ENCODE assay signal across 36 mouse cellular contexts in genomic region chr1:194182293-194182692, GRCm38 (mm10).
"Had no signal": no experiment of that assay in that cellular context is flagged by ENCODE, and none has a peak within 500 bp of the region (broad histone marks: within the 10 kb centered on the region; RNA-seq: fewer than 3 reads in every experiment).

No protein-coding gene starts in this region.

- H3K9me3 ChIP-seq: heart, embryonic 10.5 days; heart, embryonic 12.5 days; heart, embryonic 13.5 days; heart, embryonic 15.5 days; hindbrain, embryonic 10.5 days; hindbrain, embryonic 12.5 days; hindbrain, embryonic 13.5 days; hindbrain, embryonic 15.5 days; intestine, embryonic 15.5 days; kidney, embryonic 15.5 days had no signal

- H3K27me3 ChIP-seq: heart, embryonic 12.5 days; heart, embryonic 13.5 days; heart, embryonic 15.5 days; hindbrain, embryonic 12.5 days; hindbrain, embryonic 13.5 days; hindbrain, embryonic 15.5 days; intestine, embryonic 15.5 days; kidney, embryonic 15.5 days had no signal

- DNase-seq: heart, adult 18-20 months; heart, adult 2 months; heart, postnatal 10 days; heart, postnatal 14 days; heart, postnatal 36 days; heart, postnatal 4 days; kidney, adult 11 months; kidney, adult 18-20 months; kidney, adult 2 months; kidney, adult 8-10 months; kidney, adult 9 months; kidney, postnatal 10 days; kidney, postnatal 14 days; kidney, postnatal 25 days; kidney, postnatal 36 days; kidney, postnatal 4 days; layer of hippocampus, adult 9-11 months had no signal

- ATAC-seq: hindbrain, embryonic 16.5 days; hindbrain, postnatal 0 days; inflammation-experienced regulatory T-cells, adult 6 months; intestine, embryonic 15.5 days; intestine, embryonic 16.5 days; intestine, postnatal 0 days had no signal

- H3K36me3 ChIP-seq: heart, embryonic 10.5 days; heart, embryonic 12.5 days; heart, embryonic 13.5 days; heart, embryonic 15.5 days; hindbrain, embryonic 10.5 days; hindbrain, embryonic 12.5 days; hindbrain, embryonic 13.5 days; hindbrain, embryonic 15.5 days; intestine, embryonic 15.5 days; kidney, embryonic 15.5 days had no signal

- H3K4me2 ChIP-seq: heart, embryonic 11.5 days; heart, embryonic 12.5 days; heart, embryonic 13.5 days; heart, embryonic 15.5 days; hindbrain, embryonic 12.5 days; hindbrain, embryonic 13.5 days; hindbrain, embryonic 14.5 days; hindbrain, embryonic 15.5 days; intestine, embryonic 15.5 days; kidney, embryonic 15.5 days had no signal

- H3K27ac ChIP-seq: heart, adult 2 months; heart, embryonic 10.5 days; heart, embryonic 13.5 days; heart, embryonic 15.5 days; hindbrain, embryonic 10.5 days; hindbrain, embryonic 12.5 days; hindbrain, embryonic 13.5 days; hindbrain, embryonic 14.5 days; hindbrain, embryonic 15.5 days; hindbrain, postnatal 0 days; intestine, embryonic 15.5 days; kidney, embryonic 15.5 days; kidney, postnatal 0 days; layer of hippocampus, adult 2 months had no signal

- H3K4me1 ChIP-seq: heart, embryonic 10.5 days; heart, embryonic 12.5 days; heart, embryonic 13.5 days; heart, embryonic 15.5 days; hindbrain, embryonic 10.5 days; hindbrain, embryonic 12.5 days; hindbrain, embryonic 13.5 days; hindbrain, embryonic 15.5 days; intestine, embryonic 15.5 days; kidney, embryonic 15.5 days had no signal

- H3K9ac ChIP-seq: heart, embryonic 12.5 days; heart, embryonic 13.5 days; heart, embryonic 15.5 days; hindbrain, embryonic 12.5 days; hindbrain, embryonic 13.5 days; hindbrain, embryonic 14.5 days; hindbrain, embryonic 15.5 days; intestine, embryonic 15.5 days; kidney, embryonic 15.5 days had no signal

- H3K4me3 ChIP-seq: heart, adult 2 months; heart, embryonic 10.5 days; heart, embryonic 12.5 days; heart, embryonic 13.5 days; heart, embryonic 15.5 days; hindbrain, embryonic 10.5 days; hindbrain, embryonic 12.5 days; hindbrain, embryonic 13.5 days; hindbrain, embryonic 15.5 days; intestine, embryonic 15.5 days; kidney, embryonic 15.5 days; layer of hippocampus, adult 2 months had no signal
